Mouse (Mus musculus): Measurements from ENCODE around the gene Diras1. TPM values are rescaled to one million over a fixed set of nuclear protein-coding genes. Genes with fewer than 3 reads are reported as not detected.
"Not testable (repeated sequence)": the region's sequence is repeated elsewhere in the genome, so short reads cannot be mapped to it uniquely, and the experiment has no call there.

Gene Diras1
- polyA plus RNA-seq, 1 experiment from 2014 or later = 0.40 TPM

DNA sequence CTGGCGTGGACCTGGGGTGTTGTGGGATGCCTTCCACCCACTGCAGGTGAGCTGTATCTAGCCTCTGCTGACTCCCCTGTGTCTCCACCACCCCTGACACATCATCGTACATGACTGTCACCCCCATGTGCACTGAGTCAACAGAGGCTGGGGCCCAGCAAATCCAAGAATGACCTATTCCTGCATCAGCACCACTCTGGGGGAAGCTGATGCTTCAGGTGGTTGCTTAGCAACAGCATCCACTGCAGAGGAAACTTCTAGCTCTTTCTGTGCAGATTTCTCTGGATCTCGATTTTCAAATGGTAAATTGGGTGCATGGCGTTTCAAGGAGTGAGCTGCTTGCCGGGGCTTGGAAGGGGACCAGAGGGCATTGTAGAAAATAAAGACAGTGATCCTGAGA is 32.2 kb downstream of the Diras1 start:
- DNase-seq (ENCODE audit: low spot score) (no peak), ATAC-seq (ENCODE audit: low FRiP score, low TSS enrichment) (no peak)
- Histone ChIP-seq H3K4me2 (replicated peaks; ENCODE audit: low read depth) (no peak overlapping the region), H3K4me1 (replicated peaks; ENCODE audit: control insufficient read depth, insufficient read depth) (no peaks in the 10 kb centered on the region), H3K9ac (ENCODE audit: low read length) (no peak overlapping the region), H3K27me3 (ENCODE audit: control insufficient read depth, insufficient read depth, low read length) (no peaks in the 10 kb centered on the region), H3K9me3 (ENCODE audit: control insufficient read depth, low read length) (no peaks in the 10 kb centered on the region), H3K27ac (replicated peaks) (no peak overlapping the region), H3K36me3 (ENCODE audit: control insufficient read depth, insufficient read depth, low read length) (no peaks in the 10 kb centered on the region), H3K4me3 (ENCODE audit: low read depth, low read length) (no peak overlapping the region)
- TF ChIP-seq EP300 (optimal IDR thresholded peaks at IDR 0.05) (no peak), CTCF (IDR thresholded peaks at IDR 0.05; ENCODE audit: low read depth) (no peak)
- WGBS = 61% methylated on average over 5 of the region's 5 CpGs

DNA sequence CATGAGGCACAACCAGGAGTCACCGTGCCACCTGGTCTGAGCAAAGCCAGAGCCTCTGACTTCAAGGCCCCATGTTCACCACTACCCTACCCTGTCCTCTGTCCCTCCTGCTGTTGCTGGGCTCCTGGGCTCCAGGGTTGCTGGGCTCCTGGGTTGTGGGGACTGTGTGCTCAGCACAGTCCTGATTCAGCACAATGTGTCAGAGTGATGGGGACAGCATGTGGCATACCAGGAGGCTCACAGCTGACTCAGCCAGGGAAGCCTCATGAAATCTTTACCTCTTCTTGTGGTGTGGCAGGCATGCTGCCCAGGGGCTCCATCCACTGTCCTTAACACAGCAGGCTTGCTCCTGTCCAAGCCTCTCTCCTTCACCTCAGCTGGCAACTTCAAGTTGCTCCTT is 33.5 kb downstream of the Diras1 start:
- Histone ChIP-seq H3K27ac (replicated peaks) (no peak overlapping the region), H3K27me3 (ENCODE audit: control insufficient read depth, insufficient read depth, low read length) (no peaks in the 10 kb centered on the region), H3K9me3 (ENCODE audit: control insufficient read depth, low read length) (no peaks in the 10 kb centered on the region), H3K9ac (ENCODE audit: low read length) (no peak overlapping the region), H3K4me3 (ENCODE audit: low read depth, low read length) (no peak overlapping the region), H3K36me3 (ENCODE audit: control insufficient read depth, insufficient read depth, low read length) (no peaks in the 10 kb centered on the region), H3K4me1 (replicated peaks; ENCODE audit: control insufficient read depth, insufficient read depth) (no peaks in the 10 kb centered on the region), H3K4me2 (replicated peaks; ENCODE audit: low read depth) (no peak overlapping the region)
- DNase-seq (ENCODE audit: low spot score) (no peak), ATAC-seq (ENCODE audit: low FRiP score, low TSS enrichment) (no peak)
- WGBS = 85% methylated on average over 1 of the region's 1 CpGs
- TF ChIP-seq CTCF (IDR thresholded peaks at IDR 0.05; ENCODE audit: low read depth) = no peak
- TF ChIP-seq EP300 (optimal IDR thresholded peaks at IDR 0.05) = no peak

DNA sequence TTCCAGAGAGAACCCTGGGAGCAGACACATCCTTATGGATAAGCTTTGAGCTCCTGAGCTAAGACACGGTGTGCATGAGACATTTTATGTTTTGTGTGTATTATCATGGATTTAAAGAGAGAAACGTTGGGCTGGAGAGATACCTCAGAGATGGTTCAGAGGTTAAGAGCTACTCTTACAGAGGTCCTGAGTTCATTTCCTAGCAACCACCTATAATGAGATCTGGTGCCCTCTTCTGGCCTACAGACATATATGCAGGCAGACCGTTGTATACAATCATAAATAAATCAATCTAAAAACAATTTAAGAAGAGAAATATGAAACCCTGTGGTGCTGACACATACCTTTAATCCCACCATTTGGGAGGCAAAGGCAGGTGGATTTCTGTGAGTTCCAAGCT is 34.5 kb downstream of the Diras1 start:
- Histone ChIP-seq H3K4me1 (replicated peaks; ENCODE audit: control insufficient read depth, insufficient read depth) (no peaks in the 10 kb centered on the region), H3K27ac (replicated peaks) (no peak overlapping the region), H3K9me3 (ENCODE audit: control insufficient read depth, low read length) (no peaks in the 10 kb centered on the region), H3K9ac (ENCODE audit: low read length) (no peak overlapping the region), H3K27me3 (ENCODE audit: control insufficient read depth, insufficient read depth, low read length) (no peaks in the 10 kb centered on the region), H3K4me2 (replicated peaks; ENCODE audit: low read depth) (no peak overlapping the region), H3K36me3 (ENCODE audit: control insufficient read depth, insufficient read depth, low read length) (no peaks in the 10 kb centered on the region), H3K4me3 (ENCODE audit: low read depth, low read length) (no peak overlapping the region)
- no peak for DNase-seq (ENCODE audit: low spot score)
- 13% methylated on average over 3 of the region's 3 CpGs for WGBS
- TF ChIP-seq CTCF (IDR thresholded peaks at IDR 0.05; ENCODE audit: low read depth) = peak; percentile 75
- TF ChIP-seq EP300 (optimal IDR thresholded peaks at IDR 0.05) = no peak
- no peak for ATAC-seq (ENCODE audit: low FRiP score, low TSS enrichment)

DNA sequence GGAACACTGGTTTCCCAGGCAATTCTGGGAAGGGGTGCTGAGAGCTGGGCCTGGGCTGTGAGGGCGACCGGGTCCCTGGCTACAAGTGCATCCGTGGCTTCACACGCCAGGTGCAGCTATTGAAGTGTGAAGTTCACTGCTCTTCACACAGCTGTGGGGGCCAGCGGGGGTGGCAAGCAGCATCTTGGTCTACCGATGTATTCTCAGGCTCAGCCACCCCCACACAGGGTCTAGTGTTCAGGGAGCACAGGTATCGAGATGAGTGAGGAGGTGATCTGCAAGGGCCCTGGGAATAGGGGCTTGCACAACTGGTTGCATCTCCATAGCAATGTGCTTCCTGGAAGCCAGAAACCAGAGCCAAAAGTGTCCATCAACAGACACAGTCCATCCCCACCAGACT is 35.1 kb downstream of the Diras1 start:
- no peak overlapping the region for H3K27ac ChIP-seq (replicated peaks)
- no peak overlapping the region for H3K9ac ChIP-seq (ENCODE audit: low read length)
- DNase-seq (ENCODE audit: low spot score) (no peak), ATAC-seq (ENCODE audit: low FRiP score, low TSS enrichment) (no peak)
- 78% methylated on average over 7 of the region's 7 CpGs for WGBS
- H3K36me3 ChIP-seq (ENCODE audit: control insufficient read depth, insufficient read depth, low read length) = no peaks in the 10 kb centered on the region
- no peaks in the 10 kb centered on the region for H3K27me3 ChIP-seq (ENCODE audit: control insufficient read depth, insufficient read depth, low read length)
- TF ChIP-seq CTCF (IDR thresholded peaks at IDR 0.05; ENCODE audit: low read depth) (no peak), EP300 (optimal IDR thresholded peaks at IDR 0.05) (no peak)
- H3K4me2 ChIP-seq (replicated peaks; ENCODE audit: low read depth) = no peak overlapping the region
- peaks cover 3% of the 10 kb centered on the region; the same call in 1 of the 2 replicates for H3K4me1 ChIP-seq (replicated peaks; ENCODE audit: control insufficient read depth, insufficient read depth)
- H3K9me3 ChIP-seq (ENCODE audit: control insufficient read depth, low read length) = no peaks in the 10 kb centered on the region
- no peak overlapping the region for H3K4me3 ChIP-seq (ENCODE audit: low read depth, low read length)

DNA sequence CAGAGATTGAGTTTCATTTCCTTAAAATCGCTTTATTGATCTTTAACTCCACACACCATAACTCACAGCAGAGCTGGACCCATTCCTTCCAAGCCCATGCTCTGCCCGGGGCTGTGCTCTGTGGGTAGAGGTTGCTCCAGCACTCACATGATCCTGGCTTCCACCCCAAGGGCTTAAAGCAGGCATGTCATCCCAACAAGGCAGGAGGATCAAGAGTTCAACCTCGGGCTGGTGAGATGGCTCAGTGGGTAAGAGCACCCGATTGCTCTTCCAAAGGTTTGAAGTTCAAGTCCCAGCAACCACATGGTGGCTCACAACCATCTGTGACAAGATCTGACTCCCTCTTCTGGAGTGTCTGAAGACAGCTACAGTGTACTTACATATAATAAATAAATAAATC is 35.6 kb downstream of the Diras1 start:
- H3K4me3 ChIP-seq (ENCODE audit: low read depth, low read length); H3K36me3 ChIP-seq (ENCODE audit: control insufficient read depth, insufficient read depth, low read length); H3K27me3 ChIP-seq (ENCODE audit: control insufficient read depth, insufficient read depth, low read length); H3K9me3 ChIP-seq (ENCODE audit: control insufficient read depth, low read length); H3K4me1 ChIP-seq (replicated peaks; ENCODE audit: control insufficient read depth, insufficient read depth); DNase-seq (ENCODE audit: low spot score); H3K4me2 ChIP-seq (replicated peaks; ENCODE audit: low read depth); ATAC-seq (ENCODE audit: low FRiP score, low TSS enrichment); H3K9ac ChIP-seq (ENCODE audit: low read length); H3K27ac ChIP-seq (replicated peaks): not testable (repeated sequence)
- WGBS = 54% methylated on average over 4 of the region's 4 CpGs

DNA sequence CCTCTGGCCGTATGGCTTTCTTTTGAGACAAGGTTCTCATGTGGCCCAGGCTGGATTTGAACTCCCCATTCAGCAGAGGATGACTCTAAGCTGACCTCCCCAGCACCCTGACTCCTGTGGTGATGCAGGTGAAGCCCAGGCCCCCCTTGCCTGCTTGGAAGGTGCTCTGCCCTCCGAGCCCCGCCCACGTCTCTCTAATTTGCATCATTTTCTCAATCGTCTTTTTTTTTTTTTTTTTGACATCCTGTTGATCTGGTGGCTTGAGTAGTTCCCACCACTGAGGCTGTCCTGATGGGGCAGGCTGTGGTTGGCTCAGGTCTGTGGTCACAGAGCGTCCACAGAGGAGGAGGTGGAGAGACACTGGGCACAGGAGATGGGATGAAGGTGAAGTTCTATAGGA is 36.0 kb downstream of the Diras1 start:
- Histone ChIP-seq H3K27ac (replicated peaks) (no peak overlapping the region), H3K27me3 (ENCODE audit: control insufficient read depth, insufficient read depth, low read length) (no peaks in the 10 kb centered on the region), H3K4me3 (ENCODE audit: low read depth, low read length) (no peak overlapping the region), H3K9me3 (ENCODE audit: control insufficient read depth, low read length) (no peaks in the 10 kb centered on the region), H3K4me2 (replicated peaks; ENCODE audit: low read depth) (no peak overlapping the region), H3K4me1 (replicated peaks; ENCODE audit: control insufficient read depth, insufficient read depth) (peaks cover 3% of the 10 kb centered on the region; the same call in 1 of the 2 replicates), H3K9ac (ENCODE audit: low read length) (no peak overlapping the region), H3K36me3 (ENCODE audit: control insufficient read depth, insufficient read depth, low read length) (no peaks in the 10 kb centered on the region)
- DNase-seq (ENCODE audit: low spot score) (no peak), ATAC-seq (ENCODE audit: low FRiP score, low TSS enrichment) (no peak)
- TF ChIP-seq CTCF (IDR thresholded peaks at IDR 0.05; ENCODE audit: low read depth) (no peak), EP300 (optimal IDR thresholded peaks at IDR 0.05) (no peak)
- 66% methylated on average over 6 of the region's 6 CpGs for WGBS
